Mouse (Mus musculus) megakaryocyte progenitor cell, adult 5-6 weeks (primary cell): ENCODE data around the gene Timm10b. TPM values are rescaled to one million over a fixed set of nuclear protein-coding genes. Genes with fewer than 3 reads are reported as not detected.

Experiments
- ATAC-seq: replicated peaks from 2 replicates; pipeline ENCODE4 v1.8.0; 2016; ENCODE audit warnings: mild to moderate bottlenecking, moderate TSS enrichment, inconsistent platforms; ENCODE audit not compliant: poor library complexity
- total RNA-seq, 2 experiments: library from RNA; stranded (forward) in 1 of 2; stranded (reverse) in 1 of 2; fragments of 157-497, 149-512 nt in 1 of 2; fragments of 200-1000 nt in 1 of 2; gene quantifications; 2 replicates each; pipeline versions ENCODE4 v1.2.3 to v1.2.4; 2015 to 2017

Timm10b gene
- total RNA-seq (2015) (64.6 and 65.0 TPM in 2 replicates), total RNA-seq (2017) (64.7 and 82.0 TPM in 2 replicates)

DNA sequence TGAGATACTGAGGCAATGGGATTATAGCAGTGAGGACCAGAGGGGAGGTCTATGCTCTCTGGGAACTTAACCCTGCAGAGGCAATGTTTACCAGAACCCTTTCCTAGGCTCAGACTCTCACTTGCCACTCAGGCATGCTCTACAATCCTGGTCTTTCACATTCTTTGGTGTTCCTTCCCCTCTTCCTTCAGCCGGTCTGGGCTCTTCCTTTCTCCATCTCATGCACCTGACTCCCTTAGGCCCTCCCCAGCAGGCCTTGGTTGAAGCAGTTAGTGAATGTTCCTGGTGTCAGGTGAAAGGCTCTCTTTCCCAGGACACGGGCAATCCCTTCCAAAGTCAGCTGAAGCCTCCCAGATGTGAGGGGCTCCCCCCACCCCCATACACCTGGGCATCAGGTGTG, at the start of gene Timm10b:
TSS of gene Timm10b (plus strand) at position 301 of the 400 bp plus-strand sequence.
- no peak for ATAC-seq

DNA sequence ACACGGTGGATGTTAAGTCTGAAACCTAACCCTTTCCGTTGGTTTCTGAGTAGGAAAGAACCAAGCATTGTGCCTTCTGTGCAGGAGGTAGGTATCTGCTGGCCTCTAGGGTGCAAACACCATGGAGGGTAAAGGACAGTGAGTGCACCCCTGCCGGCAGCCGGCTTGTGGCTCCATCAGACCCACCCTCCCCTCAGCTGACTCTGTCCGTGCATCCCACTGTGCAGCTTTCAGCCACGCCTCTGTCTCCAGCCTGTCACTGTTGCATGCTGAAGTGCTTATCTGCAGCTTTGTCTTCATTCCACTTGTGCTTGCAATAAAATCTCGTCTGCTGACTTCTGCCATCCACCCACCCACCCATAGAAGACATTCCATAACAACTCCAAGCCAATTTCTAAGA, 49.8 kb upstream of the Timm10b start:
- ATAC-seq: no peak

DNA sequence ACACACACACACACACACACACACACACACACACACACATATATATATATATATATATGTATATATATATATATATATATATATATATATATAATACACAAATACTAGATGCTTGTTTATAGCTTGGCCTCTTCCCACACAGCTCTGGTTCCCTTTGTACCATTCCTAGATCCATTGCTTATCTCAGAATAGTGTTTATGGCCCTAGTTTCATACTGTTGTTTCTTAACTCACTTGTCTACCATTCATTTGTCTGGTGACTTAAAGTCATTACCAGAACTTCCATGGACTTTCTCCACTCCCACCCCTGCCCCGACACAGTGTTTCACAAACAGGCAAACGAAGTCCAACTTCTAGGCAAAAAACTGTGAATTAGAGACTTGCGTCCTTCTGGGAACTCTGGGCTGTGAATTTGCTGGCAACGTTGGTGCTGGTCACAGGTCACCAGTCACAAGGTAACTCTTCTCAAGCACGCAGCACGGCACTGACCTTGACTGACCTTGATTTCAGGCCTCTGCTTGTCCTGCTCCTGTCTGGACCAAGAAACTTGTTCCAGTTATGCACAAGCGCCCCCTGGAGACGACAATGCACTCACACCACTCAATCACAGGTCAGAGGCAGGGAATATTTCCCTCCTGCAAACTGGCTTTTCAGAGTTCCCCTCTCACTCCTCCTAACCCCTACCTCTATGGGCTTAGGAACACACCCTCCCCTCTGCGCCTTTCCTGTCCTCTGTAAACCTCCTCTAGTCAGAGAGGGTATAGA, 36.8 kb upstream of the Timm10b start:
- peak; percentile 97 for ATAC-seq

DNA sequence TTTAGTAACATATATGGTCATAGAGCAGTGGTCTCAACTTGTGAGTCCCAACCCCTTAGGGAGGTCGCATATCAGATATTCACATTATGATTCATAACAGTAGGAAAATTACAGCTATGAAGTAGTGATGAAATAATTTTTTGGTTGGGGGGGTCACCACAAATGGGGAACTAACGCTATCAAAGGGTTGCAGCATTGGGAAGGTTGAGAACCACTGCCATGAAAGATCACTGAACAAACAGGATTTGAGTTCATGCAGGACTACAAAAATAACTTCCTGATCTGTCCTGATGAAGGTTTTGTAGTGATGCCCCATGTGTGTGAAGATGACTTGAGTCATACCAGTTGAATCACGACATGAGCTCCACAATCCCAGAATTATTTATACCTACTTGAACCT, 31.4 kb upstream of the Timm10b start:
- peak; percentile 76 for ATAC-seq

DNA sequence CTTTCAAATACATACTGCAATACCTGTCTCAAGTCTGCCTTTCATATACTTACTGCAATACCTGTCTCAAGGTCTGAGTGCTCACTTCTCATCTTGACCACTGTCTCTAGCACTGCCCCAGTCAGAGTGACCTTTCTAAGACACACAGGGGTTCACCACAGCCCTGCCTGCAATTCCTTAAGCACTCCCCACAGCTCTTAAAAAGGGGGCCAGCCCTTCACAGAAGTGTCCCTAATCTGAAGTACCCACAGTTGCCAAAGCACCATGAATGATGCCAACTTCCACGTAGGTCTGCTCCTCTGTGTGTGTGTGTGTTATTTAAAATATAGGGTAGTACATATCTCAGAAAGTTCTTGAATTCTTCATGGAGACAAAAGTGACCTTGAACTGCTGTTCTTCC, 28.1 kb upstream of the Timm10b start:
- ATAC-seq: no peak

DNA sequence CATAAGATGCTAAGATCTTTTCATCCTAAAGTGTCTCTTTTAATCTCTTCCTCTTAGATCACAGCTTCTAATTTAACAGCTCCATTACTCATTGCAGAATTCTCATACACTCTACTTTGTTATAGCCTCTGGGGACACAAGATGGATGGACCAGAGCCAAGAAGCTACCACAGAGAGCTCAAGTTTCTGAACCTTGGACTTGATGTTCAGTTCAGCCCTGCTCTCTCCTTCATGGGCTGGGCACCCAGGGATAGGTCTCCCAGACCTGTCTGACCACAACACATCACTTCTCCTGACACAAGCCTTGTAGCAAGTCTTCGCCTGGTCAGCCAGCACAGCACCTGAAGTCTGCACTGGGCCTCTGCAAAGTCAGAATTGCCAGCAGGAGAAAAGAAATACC, 25.5 kb upstream of the Timm10b start:
- ATAC-seq: no peak

DNA sequence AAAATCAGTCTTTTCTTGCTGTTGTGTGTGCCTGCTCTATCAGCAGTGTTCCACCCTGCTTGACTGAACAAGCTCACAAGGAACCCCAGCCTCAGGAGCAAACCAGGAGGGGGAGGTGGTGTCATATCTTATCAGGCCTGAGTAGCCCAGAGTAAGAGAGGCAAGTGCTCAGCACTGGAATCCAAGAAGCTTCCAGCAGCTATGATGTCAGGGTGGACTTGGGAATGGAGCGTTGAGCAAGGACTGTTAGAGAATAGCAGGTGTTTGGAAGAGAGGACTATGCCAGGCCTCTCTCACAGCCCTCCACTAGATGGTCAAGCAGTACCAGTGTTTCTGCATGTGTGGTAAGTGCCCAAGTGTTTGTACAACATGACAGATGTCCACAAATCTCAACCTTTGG, 24.1 kb upstream of the Timm10b start:
- no peak for ATAC-seq

DNA sequence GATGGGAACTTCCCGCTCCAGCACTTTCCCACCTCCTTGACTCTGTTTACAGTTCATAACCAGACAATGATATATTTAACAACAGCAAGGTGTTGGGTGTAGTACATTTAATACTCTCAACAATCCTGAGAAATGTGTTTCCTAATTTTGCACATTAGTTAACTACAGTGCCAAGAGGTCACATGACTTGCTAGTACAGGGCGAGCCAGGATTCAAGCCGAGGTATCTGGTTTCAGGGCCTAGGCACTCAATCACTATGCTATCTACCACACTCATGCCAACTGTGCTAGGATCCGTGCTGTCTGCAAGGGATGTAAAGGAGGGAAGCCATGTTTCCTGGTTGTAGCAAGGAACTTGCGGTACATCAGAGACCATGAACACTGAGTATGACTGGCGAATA, 23.3 kb upstream of the Timm10b start:
- 0 out of 2 replicates have a peak, but pooled peaks have one; percentile 5 for ATAC-seq

DNA sequence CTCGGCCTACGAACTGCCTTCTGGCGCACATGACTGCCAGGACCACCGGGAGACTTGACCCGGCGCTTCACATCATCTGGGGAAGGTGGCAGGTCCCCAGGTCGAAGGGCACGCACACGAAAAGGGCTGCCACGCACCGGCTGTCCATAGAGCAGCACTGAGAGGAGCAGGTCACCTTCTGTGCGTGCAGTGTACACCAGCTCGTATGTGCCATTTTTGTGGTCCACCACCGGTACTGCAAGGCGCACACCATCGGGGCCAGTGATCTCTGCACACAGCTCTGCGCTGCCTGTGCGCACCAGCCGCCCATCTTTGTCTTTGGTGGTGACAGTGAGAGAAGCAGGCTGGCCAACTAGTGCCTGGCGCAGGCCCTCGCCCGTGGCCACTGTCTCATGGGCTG, 22.0 kb upstream of the Timm10b start:
- ATAC-seq: no peak

DNA sequence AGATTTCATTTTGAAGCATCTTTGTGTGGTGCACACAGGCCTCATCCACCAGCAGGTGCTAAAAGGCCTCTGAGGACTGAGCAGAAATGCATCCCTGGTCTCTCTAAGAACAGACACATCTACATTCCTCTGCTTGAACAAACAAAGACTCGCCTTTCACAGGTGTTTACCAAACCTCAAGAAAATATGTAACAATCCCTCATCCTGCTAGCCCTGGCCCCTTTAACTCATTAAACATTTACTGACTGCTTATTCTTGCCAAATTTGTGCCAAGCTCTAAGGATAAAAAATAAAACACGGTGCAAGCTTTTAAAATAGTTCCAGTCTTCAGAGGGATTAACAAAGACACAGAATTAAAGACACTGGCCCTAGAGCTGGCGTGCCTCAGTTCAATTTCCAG, 20.2 kb upstream of the Timm10b start:
- ATAC-seq: no peak

DNA sequence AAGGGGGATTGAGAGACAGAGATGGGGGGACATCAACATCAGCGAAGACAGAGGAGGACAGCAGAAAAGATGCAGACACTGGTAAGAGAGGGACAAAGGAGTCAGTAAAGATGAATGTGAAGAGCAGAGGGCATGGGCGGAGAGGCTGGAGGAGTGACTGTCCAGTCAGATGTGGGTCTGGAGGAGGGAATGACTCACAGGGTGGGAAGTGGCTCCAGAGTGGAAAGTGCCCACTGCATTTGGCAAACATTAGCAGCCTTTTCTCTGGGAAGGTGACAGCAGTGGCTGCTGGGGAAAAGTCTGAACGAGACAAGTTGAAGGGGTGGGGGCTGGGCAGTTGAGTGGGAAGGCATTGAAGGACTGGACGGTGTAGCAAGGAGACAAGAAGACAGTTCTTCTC, 18.8 kb upstream of the Timm10b start:
- ATAC-seq: no peak

DNA sequence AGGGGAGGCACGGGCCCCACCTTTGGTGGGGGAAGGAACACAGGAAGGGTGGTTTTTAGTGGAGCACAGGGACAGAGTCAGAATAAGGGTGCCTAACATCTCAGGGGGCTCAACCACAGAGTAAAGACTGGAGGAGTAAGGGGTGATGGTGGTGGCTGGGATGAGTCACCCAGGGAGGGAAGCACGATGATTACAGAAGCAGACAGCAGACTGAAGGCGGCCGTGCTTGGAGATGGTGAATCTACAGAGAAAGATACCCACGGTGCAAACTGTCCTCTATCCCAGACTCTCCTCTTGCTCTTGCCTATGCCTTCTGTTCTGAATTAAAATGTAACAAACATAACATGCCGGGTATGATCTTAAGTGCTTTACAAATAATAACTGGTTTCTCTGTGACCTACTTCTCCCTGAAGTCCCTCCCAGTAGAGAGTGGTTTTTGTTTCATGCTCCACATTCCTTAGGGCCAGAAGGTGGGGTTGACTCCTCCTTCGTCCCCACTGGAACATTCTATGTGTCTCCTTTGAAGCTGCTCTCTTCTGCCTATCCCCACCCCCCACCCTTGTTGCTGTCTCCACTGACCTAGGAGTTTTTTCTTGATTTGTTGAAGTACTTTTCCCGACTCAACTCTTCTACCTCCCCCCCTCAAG, 18.1 kb upstream of the Timm10b start:
- ATAC-seq: no peak

DNA sequence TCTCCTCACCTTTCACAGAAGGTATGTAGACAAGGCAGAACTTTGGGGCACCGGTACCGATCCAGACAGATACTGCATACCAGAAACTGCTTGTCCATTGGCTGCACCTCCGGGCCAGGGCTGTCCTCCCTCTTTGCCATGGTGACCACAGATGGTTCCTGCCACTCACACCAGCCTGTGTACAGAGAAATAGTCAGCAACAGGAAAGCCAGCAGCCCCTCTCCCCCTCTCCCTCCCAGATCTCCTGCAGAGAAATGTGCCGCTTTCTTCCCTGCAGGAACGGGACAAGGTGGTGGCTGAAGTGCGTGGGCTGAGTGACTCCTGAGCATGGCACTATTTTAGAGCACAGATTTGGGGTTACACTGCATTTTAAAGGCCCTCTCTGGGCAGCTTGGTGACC, 14.5 kb upstream of the Timm10b start:
- ATAC-seq: no peak

DNA sequence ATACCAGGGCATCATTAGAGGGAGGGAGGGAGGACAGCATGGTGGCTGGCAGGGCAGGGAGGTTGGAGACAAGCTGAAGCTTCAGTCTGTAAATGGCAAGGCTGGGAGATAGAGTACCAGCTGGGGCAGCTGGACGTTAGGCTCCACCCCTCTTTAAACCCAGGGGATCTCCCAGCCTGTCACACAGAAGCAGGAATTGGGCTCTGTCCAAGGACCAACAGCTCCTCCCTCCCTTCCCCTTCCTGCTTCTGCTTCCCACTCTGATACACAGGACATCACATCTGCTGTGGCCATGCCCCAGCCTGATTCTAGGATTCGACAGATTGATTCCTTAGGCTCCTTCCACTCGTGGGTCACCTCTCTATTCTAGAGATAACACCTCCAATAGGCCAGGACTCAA, 11.2 kb upstream of the Timm10b start:
- peak; percentile 40 for ATAC-seq

DNA sequence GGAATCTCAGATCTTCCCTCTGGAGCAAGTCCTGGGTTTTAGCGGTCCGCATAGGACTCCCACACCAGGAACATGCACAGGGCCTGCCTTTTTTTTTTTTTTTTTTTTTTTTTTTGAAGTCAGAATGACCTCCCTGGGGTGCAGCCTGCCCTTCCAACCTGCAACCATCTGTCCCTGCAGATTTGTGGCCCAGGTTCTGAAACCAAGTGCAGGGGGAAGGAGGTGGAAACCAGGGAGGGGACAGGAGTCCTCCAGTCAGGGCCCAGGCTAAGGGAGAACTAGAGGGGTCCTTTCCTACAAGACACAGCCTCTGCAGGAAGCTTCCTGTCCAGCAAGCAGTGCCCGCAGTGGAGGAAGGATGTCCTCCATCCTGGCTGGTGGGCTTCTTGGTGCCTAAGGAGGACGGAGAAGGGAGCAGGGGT, 7.3 kb upstream of the Timm10b start:
- no peak for ATAC-seq

DNA sequence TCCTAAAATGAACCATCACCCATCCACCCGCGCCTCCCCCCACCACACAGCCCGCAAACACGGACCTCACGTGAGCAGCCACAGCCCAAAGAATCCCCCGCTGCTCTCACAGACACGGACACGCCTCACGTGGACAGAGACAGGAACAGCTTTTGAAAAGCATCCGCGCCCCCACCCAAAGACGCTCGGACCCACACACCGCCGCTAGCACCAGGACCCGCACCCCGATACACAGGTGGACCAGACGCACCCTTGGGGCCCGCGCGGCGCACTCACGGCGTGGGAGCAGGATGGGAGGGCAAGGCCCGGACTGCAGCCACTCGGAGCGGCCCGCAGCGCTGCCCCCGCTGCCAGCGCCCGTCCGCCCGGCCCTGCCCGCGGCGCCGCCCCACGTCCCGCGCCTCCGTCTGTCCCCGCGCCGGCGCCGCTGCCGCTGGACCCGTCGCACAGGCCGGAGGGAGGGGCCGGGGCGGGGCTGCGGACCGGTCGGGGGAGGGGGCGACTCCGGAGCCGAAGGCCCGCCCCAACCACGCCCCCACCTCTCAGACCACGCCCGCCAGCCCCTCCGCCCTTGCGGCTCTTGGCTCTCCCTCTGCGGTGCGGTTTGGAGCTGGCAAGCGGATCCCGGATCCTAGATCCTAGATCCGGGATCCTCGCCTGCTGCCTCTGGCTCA, 6.6 kb upstream of the Timm10b start, which contains the start of gene Trim3:
TSS of gene Trim3 (minus strand) at position 445 of the 674 bp plus-strand sequence.
- peak; percentile 74 for ATAC-seq

DNA sequence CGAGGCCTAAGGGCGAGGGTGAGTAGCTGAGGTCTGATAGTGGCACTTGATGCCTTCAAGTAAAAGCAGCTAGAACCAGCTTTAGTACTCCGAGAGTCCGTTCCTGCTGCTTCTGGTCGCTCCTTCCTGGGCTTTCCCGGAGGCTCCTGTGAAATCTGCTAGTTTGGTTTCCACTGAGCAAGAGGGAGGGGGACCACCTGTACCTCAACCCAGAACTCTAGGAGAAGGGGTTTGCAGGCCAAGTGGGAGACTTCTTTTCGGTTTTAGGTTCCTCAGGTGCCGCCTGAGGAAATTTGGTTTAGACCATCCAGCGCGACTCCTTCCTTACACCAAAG, 6.1 kb upstream of the Timm10b start:
- ATAC-seq: peak; percentile 5; the same call in 1 of the 2 replicates

DNA sequence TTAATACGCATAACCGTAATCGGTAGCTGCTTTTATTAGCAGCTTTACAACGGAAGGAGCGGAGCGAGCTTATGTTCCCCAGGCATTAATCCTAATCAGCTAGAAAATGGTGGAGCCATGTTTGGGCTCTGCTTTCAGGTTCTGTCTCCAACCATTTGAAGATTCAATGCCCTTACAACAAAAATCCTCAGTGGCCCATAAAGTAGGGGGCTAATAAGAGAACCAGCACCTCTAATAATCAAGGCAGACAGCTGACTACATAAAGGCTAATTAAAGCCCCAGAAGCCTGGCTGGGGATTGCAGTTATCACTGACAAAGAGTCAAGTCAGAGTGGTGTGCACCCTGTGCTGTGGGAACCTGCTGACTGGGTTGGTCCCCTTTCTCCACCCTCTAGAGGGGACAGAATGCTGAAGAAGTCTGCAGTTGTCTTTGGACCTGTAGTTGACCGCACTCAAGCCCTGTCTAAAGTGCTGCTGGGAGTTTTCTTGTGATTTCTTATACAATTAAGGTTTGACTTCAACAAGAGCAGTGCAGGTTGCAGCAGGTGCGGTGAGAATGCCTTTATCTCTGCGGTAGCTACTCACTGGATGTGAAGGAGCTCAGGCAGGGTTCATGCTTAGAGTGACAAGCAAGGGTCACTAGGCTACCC, 5.5 kb upstream of the Timm10b start:
- ATAC-seq: peak; percentile 10

DNA sequence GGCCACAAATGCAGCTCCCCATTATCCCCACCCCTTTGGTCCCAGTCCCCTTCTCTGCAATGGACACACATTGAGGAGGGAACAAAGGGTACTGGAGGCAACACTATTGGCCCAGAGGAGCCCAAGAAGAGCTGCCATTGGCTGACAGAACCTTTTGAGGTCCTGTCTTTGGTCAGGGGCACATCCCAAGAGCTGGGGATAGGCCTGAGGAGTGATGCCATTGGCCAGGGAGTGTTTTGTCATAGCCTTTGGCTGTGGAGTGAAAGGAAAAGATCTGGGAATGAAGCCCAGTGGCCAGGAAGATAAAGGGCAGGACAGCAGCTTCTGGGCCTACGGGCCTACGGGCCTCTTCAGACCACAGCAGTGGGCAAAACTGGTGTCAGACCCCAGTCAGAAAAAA, 4.1 kb upstream of the Timm10b start:
- no peak for ATAC-seq

DNA sequence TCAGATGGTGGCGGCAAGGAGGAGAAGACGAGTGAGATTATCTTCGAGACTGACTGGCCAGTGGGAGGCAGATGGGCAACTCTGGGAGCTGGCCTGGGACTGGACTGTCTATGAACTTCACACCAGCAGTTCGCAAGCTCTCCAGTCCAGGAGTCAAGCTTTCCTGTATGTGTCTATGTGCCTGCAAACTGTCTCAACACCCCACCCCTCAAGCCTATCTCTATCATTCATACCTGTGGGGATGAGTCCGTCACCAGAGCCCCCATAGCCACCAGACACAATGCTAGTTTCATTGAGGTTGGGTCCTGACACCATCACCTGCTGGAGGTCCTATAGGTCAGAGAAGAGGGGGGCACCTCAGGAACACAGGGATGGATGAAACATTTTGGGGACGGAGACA, 1.1 kb upstream of the Timm10b start:
- no peak for ATAC-seq

DNA sequence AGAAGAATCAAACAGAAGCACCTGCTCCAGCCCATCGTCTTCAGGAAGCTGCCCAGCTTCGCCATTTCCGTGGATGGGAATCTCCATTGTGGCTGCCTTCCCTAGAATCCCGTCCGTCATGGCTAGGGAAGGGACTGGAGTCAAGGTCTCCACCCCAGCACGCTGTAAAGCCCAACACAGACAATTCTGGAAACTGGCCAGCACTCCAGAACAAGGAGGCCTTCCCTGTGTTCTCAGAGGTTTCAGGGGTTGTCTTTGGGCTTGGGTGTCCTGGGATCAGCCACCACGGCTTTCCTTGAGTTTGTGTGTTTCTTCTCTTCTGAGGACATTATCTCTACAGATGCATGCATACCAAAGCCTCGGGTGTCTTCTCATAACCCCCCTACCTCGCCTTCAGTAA, 552 bp upstream of the Timm10b start:
- no peak for ATAC-seq
